Mouse (Mus musculus) embryonic facial prominence, embryonic 12.5 days (tissue): ENCODE data around the gene Arl10. TPM values are rescaled to one million over a fixed set of nuclear protein-coding genes. Genes with fewer than 3 reads are reported as not detected.
"Not testable (repeated sequence)": the region's sequence is repeated elsewhere in the genome, so short reads cannot be mapped to it uniquely, and the experiment has no call there.

Experiments used
- ATAC-seq: fragments of 200-750 bp; cut with Nextera tagmentation; 2 replicates; pipeline ENCODE4 v1.8.0; 2017; ENCODE audit not compliant: insufficient number of reproducible peaks, insufficient read depth, low FRiP score, low TSS enrichment
- H3K27ac ChIP-seq: fragments of 300-500 bp; sonication (generic); 2 replicates; pipeline ENCODE4 v1.5.1; 2016; ENCODE audit warnings: mild to moderate bottlenecking
- H3K27me3 ChIP-seq: fragments of 300-500 bp; sonication (generic); 2 replicates; pipeline ENCODE4 v1.6.1; 2016; ENCODE audit warnings: mild to moderate bottlenecking, moderate library complexity
- H3K36me3 ChIP-seq: fragments of 300-500 bp; sonication (generic); 2 replicates; pipeline ENCODE4 v1.6.1; 2016; ENCODE audit warnings: mild to moderate bottlenecking
- H3K4me1 ChIP-seq: fragments of 300-500 bp; sonication (generic); 2 replicates; pipeline ENCODE4 v1.6.1; 2016
- H3K4me2 ChIP-seq: fragments of 300-500 bp; sonication (generic); replicated peaks from 2 replicates; pipeline ENCODE4 v1.6.1; 2016; ENCODE audit warnings: mild to moderate bottlenecking, moderate library complexity
- H3K4me3 ChIP-seq: fragments of 300-500 bp; sonication (generic); 2 replicates; pipeline ENCODE4 v1.5.1; 2016; ENCODE audit warnings: mild to moderate bottlenecking
- H3K9ac ChIP-seq: fragments of 300-500 bp; sonication (generic); 2 replicates; pipeline ENCODE4 v1.6.1; 2016; ENCODE audit warnings: mild to moderate bottlenecking, moderate library complexity
- H3K9me3 ChIP-seq: fragments of 300-500 bp; sonication (generic); 2 replicates; pipeline ENCODE4 v1.6.1; 2016; ENCODE audit warnings: mild to moderate bottlenecking, moderate library complexity
- WGBS: fragments of 180-500 bp; shearing (Covaris S2); methylation state at CpG from one replicate; pipeline ENCODE4 v1.1.7; 2016; 5-methylcytosine and 5-hydroxymethylcytosine counted together
- polyA plus RNA-seq: library from polyadenylated mRNA; unstranded; fragments of >200 nt; fragmentation: Nextera tagmentation; extraction: Ambion mirVana; gene quantifications from 2 replicates; pipeline ENCODE4 v1.2.1, GENCODE M21; 2016

The Arl10 gene
- polyA plus RNA-seq, 1 experiment from 2014 or later: 36.8 TPM

DNA sequence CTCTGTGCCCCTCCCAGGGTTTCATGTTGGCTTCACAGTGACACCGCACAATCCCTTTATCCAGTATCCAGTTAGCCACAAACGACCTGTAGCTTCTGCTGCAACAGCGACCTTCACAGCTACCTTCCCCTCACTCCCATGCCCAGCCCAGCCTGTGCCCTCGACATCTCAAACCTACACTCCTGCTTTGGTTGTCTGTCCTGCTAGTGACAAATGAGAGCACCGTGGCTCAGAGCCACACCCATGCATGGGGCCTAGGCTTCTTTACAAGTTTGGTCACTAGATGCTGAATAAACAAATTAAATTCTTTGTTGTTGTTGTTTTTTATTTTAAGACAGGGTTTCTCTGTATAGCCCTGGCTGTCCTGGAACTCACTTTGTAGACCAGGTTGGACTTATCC, 32.4 kb downstream of the Arl10 start:
- no peak overlapping the region for H3K9ac ChIP-seq
- 0 out of 2 replicates have a peak, but pooled peaks cover 12% of the 10 kb centered on the region for H3K4me1 ChIP-seq
- H3K4me3 ChIP-seq: no peak overlapping the region
- H3K36me3 ChIP-seq: no peaks in the 10 kb centered on the region
- H3K27ac ChIP-seq: no peak overlapping the region
- WGBS: 65% methylated on average over 5 of the region's 5 CpGs
- no peak for ATAC-seq
- H3K9me3 ChIP-seq: no peaks in the 10 kb centered on the region
- H3K27me3 ChIP-seq: peaks cover 15% of the 10 kb centered on the region; the same call in 1 of the 2 replicates
- H3K4me2 ChIP-seq: no peak overlapping the region

DNA sequence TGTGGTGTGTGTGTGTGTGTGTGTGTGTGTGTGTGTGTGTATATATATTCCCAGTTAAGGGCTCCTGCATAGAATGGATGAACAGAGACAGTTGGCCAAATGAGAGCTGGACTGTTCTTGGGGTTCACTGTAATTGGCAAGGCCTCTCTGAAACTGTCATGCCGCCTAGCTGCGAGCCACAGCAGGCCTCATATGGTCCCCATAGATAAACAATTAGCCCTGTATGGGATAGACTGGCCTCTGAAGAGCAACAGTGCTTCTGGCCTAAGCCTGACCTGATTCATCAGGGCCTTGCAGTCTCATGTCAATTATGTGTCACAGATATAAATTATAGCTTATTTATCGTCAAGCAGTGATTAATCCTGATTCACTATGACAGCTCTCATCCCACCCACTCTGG, 33.2 kb downstream of the Arl10 start:
- H3K4me2 ChIP-seq: no peak overlapping the region
- no peak overlapping the region for H3K27ac ChIP-seq
- H3K9me3 ChIP-seq: no peaks in the 10 kb centered on the region
- no peak for ATAC-seq
- peaks cover 15% of the 10 kb centered on the region; the same call in 1 of the 2 replicates for H3K27me3 ChIP-seq
- H3K4me3 ChIP-seq: no peak overlapping the region
- H3K36me3 ChIP-seq: no peaks in the 10 kb centered on the region
- H3K4me1 ChIP-seq: 0 out of 2 replicates have a peak, but pooled peaks cover 12% of the 10 kb centered on the region
- WGBS: 69% methylated on average over 3 of the region's 3 CpGs
- H3K9ac ChIP-seq: no peak overlapping the region

DNA sequence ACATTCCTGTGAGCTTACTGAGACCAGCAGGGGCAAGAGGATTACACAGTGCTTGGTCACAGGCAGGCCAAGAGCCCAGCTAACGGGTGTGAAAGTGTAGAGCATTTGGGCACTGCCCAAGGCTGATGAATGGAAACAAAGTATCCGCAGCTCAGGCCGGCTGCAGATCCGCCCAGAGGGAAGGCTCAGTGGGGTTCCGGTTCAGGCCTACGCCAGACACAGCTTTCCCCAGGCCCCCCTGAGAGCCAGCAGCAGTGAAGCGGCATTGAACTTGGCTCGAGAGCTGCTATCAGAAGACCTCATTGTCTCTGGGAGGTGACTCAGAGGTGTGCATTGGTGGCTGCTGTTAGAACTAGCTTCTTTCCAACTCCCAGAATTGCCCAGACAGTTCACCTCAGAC, 33.9 kb downstream of the Arl10 start:
- H3K4me3 ChIP-seq: no peak overlapping the region
- 14% methylated on average over 8 of the region's 8 CpGs for WGBS
- no peak overlapping the region; the same call in 1 of the 2 replicates for H3K9ac ChIP-seq
- peaks cover 15% of the 10 kb centered on the region; the same call in 1 of the 2 replicates for H3K27me3 ChIP-seq
- no peaks in the 10 kb centered on the region for H3K36me3 ChIP-seq
- H3K4me1 ChIP-seq: 0 out of 2 replicates have a peak, but pooled peaks cover 12% of the 10 kb centered on the region
- no peak for ATAC-seq
- H3K4me2 ChIP-seq: no peak overlapping the region
- H3K9me3 ChIP-seq: no peaks in the 10 kb centered on the region
- no peak overlapping the region for H3K27ac ChIP-seq

DNA sequence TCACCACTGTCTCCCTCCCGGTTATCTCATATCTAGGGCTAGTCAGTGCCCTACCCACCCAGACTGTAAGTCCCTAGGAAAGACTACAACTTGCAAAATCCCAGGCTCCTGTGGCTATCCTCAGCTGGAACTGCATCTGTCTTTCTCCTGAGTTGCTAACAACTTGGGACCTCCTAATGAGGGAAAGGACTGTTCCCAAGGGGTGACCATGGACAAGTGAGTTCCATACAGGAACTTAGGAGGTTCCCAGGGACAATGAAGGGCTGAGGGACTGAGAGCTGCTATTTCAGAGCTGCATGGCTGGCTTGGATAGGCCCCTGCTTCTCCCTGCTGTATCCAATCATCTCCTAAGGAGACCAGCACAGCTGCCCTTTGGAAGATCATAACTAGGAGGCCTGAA, 34.5 kb downstream of the Arl10 start:
- WGBS: 21% methylated on average over 1 of the region's 1 CpGs

DNA sequence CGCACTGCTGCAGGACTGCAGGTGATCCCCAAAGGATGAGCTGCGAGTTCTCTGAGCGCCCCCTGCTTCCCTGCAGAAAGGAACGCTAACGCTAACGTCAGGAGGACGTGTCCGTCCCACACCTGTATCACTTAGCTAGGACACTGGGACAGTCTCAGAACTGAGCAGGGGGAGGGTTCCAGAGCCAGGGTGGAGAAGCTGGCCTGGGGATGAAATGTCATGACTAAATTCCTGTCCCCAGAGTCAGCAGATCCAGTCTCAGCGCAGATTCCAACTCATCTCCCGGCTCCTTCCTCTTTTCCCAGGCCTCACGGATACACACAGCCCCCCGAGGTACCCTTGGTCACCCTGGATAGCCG, 35.8 kb downstream of the Arl10 start:
- 4% methylated on average over 13 of the region's 13 CpGs for WGBS
- Histone ChIP-seq H3K27ac (no peak overlapping the region; the same call in 1 of the 2 replicates), H3K9ac (peak overlapping the region; percentile 73), H3K4me2 (peak overlapping the region; percentile 97), H3K36me3 (no peaks in the 10 kb centered on the region), H3K9me3 (no peaks in the 10 kb centered on the region), H3K27me3 (peaks cover 15% of the 10 kb centered on the region; the same call in 1 of the 2 replicates), H3K4me1 (0 out of 2 replicates have a peak, but pooled peaks cover 12% of the 10 kb centered on the region), H3K4me3 (peak overlapping the region; percentile 59)
- no peak for ATAC-seq

More for the DNA sequence above, 34.5 kb downstream of the Arl10 start:
- H3K4me2 ChIP-seq: no peak overlapping the region
- no peak overlapping the region for H3K9ac ChIP-seq
- no peaks in the 10 kb centered on the region for H3K36me3 ChIP-seq
- no peak for ATAC-seq
- H3K9me3 ChIP-seq: no peaks in the 10 kb centered on the region
- H3K27me3 ChIP-seq: peaks cover 15% of the 10 kb centered on the region; the same call in 1 of the 2 replicates
- H3K27ac ChIP-seq: no peak overlapping the region
- no peak overlapping the region for H3K4me3 ChIP-seq
- H3K4me1 ChIP-seq: 0 out of 2 replicates have a peak, but pooled peaks cover 12% of the 10 kb centered on the region

DNA sequence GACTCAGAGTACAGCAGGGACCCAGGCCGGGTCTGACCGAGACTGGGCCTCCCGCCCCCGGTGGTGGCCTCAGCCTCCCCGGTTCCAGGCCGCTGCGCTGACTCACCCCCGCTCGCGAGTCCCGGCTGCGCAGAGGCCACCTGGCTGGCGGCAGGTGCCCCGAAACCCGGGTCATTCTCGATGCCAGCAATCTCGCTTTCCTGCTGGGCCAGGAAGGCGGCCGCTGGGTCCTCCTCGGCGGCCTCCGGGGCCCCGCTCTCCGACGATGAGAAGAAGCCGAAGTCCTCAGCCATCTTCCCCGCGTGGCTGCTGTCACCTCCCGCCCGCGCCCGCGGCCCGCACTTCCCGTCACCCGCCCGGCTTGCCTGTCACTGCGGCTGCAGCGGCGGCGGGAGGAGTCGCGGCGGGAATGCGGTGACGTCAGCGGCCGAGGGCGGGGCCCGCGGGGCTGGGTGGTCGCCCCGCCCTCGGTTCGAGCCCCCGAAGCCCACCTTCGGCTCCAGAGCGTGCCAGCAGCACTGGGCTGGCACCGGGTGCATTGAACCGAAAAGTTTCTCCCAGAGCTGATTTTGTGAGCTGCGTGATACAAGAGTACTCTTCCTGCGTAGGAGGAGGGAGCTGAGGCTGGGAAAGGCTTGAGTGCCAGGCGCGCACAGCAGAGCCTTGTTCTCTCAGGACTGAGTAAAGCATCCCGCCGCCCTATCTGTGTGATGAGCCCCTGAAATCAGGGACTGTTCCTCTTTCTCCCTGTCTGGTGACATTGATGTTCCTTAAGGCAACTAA, 36.3 kb downstream of the Arl10 start, which contains the start of gene Cltb:
Cltb (minus strand) TSS at position 373 of the 783 bp plus-strand sequence.
- H3K4me1 ChIP-seq: 0 out of 2 replicates have a peak, but pooled peaks cover 12% of the 10 kb centered on the region
- WGBS: 2% methylated on average over 66 of the region's 66 CpGs
- H3K27me3 ChIP-seq: peaks cover 15% of the 10 kb centered on the region; the same call in 1 of the 2 replicates
- H3K27ac ChIP-seq: no peak within 1 kb of the TSS; the same call in 1 of the 2 replicates
- no peak for ATAC-seq
- peak within 1 kb of the TSS; percentile 73 for H3K9ac ChIP-seq
- peak within 1 kb of the TSS; percentile 59 for H3K4me3 ChIP-seq
- no peaks in the 10 kb centered on the region for H3K9me3 ChIP-seq
- H3K4me2 ChIP-seq: peak within 1 kb of the TSS; percentile 97
- H3K36me3 ChIP-seq: no peaks in the 10 kb centered on the region

DNA sequence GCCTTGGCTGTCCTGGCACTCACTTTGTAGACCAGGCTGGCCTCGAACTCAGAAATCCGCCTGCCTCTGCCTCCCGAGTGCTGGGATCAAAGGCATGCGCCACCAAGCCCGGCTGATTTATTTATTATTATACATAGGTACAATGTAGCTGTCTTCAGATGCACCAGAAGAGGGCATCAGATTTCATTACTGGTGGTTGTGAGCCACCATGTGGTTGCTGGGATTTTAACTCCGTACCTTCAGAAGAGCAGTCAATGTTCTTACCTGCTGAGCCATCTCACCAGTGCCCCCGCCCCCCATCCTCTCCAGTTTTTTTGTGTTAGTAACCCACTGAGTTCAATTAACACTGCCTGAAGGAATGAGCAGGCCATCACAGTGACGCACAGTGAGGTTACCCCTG, 38.3 kb downstream of the Arl10 start:
- WGBS: 90% methylated on average over 8 of the region's 8 CpGs
- not testable (repeated sequence) for H3K9me3 ChIP-seq, H3K27ac ChIP-seq, ATAC-seq, H3K4me3 ChIP-seq, H3K36me3 ChIP-seq, H3K4me2 ChIP-seq, H3K9ac ChIP-seq
- Histone ChIP-seq H3K4me1 (0 out of 2 replicates have a peak, but pooled peaks cover 12% of the 10 kb centered on the region), H3K27me3 (peaks cover 15% of the 10 kb centered on the region; the same call in 1 of the 2 replicates)

DNA sequence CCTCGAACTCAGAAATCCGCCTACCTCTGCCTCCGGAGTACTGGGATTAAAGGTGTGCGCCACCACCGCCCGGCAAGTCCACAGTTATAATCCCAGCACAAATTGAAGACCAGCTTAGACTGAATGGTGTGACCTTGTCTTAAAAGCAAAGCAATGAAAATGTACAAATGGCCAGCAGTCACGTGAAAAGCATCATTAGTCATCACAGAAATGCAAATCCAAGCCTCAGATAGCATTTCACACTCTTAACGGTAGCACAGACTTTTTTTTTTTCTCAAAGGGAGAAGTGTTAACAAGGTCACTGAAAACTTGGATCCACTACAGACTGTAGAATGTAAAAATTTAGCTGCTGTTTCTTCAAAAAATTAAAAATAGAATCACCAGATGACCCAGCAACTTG, 41.5 kb downstream of the Arl10 start:
- Histone ChIP-seq H3K4me2 (no peak overlapping the region), H3K9me3 (no peaks in the 10 kb centered on the region), H3K27me3 (no peaks in the 10 kb centered on the region), H3K27ac (no peak overlapping the region), H3K4me1 (no peaks in the 10 kb centered on the region), H3K4me3 (no peak overlapping the region), H3K9ac (no peak overlapping the region), H3K36me3 (no peaks in the 10 kb centered on the region)
- ATAC-seq: no peak
- 84% methylated on average over 8 of the region's 8 CpGs for WGBS

DNA sequence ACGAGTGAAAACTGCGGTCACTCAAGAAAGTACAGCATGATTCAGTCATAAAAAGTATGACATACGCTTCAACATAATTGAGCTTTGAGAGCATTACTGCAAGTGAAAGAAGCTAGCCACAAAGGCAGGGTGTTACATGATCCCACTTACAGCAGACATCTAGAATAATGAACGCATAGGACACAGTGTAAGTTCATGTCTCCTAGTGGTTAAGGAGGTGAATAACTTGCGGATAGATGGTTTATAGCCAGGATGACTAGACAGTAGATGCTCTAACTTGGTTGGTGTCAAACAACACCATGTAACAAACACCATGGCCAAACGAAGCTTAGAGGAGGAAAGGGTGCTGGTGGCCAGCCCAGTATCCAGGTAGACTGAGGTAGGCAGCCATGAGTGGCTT, 42.2 kb downstream of the Arl10 start:
- ATAC-seq: no peak
- no peak overlapping the region for H3K4me2 ChIP-seq
- no peaks in the 10 kb centered on the region for H3K9me3 ChIP-seq
- H3K4me1 ChIP-seq: no peaks in the 10 kb centered on the region
- H3K27me3 ChIP-seq: no peaks in the 10 kb centered on the region
- 67% methylated on average over 6 of the region's 6 CpGs for WGBS
- no peak overlapping the region for H3K27ac ChIP-seq
- H3K4me3 ChIP-seq: no peak overlapping the region
- no peak overlapping the region for H3K9ac ChIP-seq
- no peaks in the 10 kb centered on the region for H3K36me3 ChIP-seq

DNA sequence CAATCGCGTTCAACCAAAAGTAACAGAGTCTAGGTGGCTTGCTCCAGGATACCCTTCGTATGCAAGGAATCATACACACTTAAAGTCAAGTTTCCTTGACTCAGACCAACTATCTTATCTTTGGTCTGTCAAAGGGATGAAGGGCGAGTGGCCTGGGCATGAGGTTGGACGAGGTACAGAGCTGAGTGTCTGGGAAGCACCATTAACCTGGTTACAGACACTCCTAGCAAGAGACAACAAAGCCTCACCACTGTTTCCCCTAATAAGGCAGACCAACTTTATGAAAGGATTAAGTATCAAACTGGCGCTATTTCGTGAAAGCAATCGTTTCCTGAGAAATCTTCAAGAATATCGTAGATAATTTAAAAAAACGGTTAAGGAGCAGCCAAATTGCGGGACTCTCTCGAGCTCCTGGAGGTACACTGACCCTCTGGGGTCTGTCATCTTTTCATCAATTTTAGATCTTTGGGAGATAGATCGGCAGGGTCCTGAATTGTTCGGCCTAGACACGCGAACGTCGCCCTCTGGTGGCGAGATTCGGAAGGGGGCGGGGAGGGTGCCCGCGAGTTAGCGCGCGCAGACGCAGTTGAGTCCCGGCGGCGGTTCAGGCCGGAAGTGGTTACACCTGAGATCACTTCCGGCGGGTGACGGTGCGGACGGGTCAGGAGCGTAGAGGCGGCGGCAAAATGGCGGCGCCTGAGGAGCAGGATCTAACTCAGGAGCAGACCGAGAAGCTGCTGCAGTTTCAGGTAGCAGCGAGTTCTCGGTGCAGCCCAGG, 46.5 kb downstream of the Arl10 start, which contains the start of gene Faf2:
Faf2 (plus strand) TSS at position 630 of the 778 bp plus-strand sequence.
- peak; percentile 96 for ATAC-seq
- Histone ChIP-seq H3K27me3 (no peaks in the 10 kb centered on the region), H3K4me2 (peak within 1 kb of the TSS; percentile 83), H3K9me3 (no peaks in the 10 kb centered on the region), H3K36me3 (no peaks in the 10 kb centered on the region), H3K4me1 (peaks cover 13% of the 10 kb centered on the region), H3K9ac (peak within 1 kb of the TSS; percentile 92), H3K27ac (peak within 1 kb of the TSS; percentile 86), H3K4me3 (peak within 1 kb of the TSS; percentile 98)
- 12% methylated on average over 44 of the region's 44 CpGs for WGBS

DNA sequence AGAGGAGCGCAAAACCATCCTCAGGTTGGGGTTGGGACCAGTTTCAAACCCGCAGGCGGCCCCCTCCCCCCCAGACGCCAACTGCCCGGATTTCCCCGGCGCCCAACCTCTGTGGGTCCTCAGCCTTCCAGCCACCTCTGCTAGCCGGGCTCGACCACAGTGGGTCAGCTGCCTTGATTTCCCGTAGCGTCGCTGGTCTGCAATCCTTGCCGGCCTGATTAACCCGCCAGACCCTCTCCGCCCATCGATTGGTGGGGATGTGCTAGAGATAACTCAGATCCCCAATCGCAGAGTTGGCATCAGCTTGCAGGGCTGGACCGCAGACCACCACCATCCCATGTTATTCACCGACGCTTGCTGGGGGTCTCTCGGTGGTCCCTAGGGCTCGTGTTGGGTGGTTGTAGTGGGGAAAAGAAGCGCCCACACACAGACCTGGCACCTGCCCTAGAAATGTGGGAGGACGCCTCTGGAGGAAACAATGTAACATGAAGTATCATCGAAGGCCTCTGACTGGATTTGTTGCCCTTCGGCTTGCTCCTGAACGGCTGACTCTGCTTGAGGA, 47.2 kb downstream of the Arl10 start:
- ATAC-seq: 0 out of 2 replicates have a peak, but pooled peaks have one; percentile 38
- no peaks in the 10 kb centered on the region; the same call in 1 of the 2 replicates for H3K36me3 ChIP-seq

More for the DNA sequence above, 47.2 kb downstream of the Arl10 start:
- H3K27me3 ChIP-seq: no peaks in the 10 kb centered on the region
- H3K4me3 ChIP-seq: peak overlapping the region; percentile 98
- H3K9ac ChIP-seq: peak overlapping the region; percentile 92
- H3K4me2 ChIP-seq: peak overlapping the region; percentile 83
- 1% methylated on average over 27 of the region's 27 CpGs for WGBS
- H3K9me3 ChIP-seq: no peaks in the 10 kb centered on the region
- H3K4me1 ChIP-seq: peaks cover 13% of the 10 kb centered on the region
- H3K27ac ChIP-seq: peak overlapping the region; percentile 86
